ENCODE assay signal across 13 mouse cellular contexts in the genomic region with DNA sequence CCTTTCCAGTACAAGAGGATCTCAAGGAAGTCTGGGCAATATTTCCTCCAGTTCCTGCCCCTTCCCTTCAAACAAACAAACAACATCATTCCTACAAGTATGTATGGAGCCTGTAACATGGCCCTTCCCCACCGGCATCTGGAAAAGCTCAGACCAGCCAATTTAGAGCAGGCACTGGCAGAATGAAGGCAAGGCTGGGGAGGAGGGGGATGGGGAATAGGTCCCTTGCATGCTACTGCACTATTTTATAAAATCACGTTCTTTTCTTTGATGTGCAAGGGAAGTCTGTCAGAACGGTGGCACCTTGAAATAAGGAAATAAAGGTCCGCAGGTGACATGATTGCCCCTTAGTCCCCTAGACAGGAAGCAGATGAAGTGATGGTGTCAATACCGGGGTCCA. TPM values are rescaled to one million over a fixed set of nuclear protein-coding genes. Genes with fewer than 3 reads are reported as not detected.
DNase-seq lines count a peak whose midpoint lies in the region; ATAC-seq lines count a peak whose summit lies in the region.
"Had no signal": no experiment of that assay in that cellular context is flagged by ENCODE, and none has a peak within 500 bp of the region (broad histone marks: within the 10 kb centered on the region; RNA-seq: fewer than 3 reads in every experiment).

No protein-coding gene starts in this region.

- no peak overlapping the region for H3K9ac ChIP-seq in intestine, embryonic 14.5 days (ENCODE audit: low read length)
- no peak overlapping the region for H3K9ac ChIP-seq in intestine, embryonic 15.5 days
- no peak overlapping the region for H3K9ac ChIP-seq in midbrain, embryonic 11.5 days (ENCODE audit: low read length)
- H3K9ac ChIP-seq: kidney, embryonic 15.5 days; liver, embryonic 12.5 days; midbrain, embryonic 12.5 days had no signal

- H3K36me3 ChIP-seq in intestine, embryonic 14.5 days (ENCODE audit: control insufficient read depth, insufficient read depth, low read length) = no peaks in the 10 kb centered on the region
- no peaks in the 10 kb centered on the region for H3K36me3 ChIP-seq in intestine, embryonic 15.5 days
- no peaks in the 10 kb centered on the region for H3K36me3 ChIP-seq in midbrain, embryonic 11.5 days (ENCODE audit: control insufficient read depth, insufficient read depth, low read length)
- H3K36me3 ChIP-seq: kidney, embryonic 15.5 days; liver, embryonic 12.5 days; midbrain, embryonic 12.5 days had no signal

- no peak overlapping the region for H3K27ac ChIP-seq in intestine, embryonic 14.5 days (ENCODE audit: low read depth)
- no peak overlapping the region for H3K27ac ChIP-seq in intestine, embryonic 15.5 days
- H3K27ac ChIP-seq in midbrain, embryonic 11.5 days (ENCODE audit: low read depth, low read length) = no peak overlapping the region
- H3K27ac ChIP-seq: heart, adult 2 months; kidney, embryonic 15.5 days; liver, embryonic 12.5 days; midbrain, embryonic 12.5 days had no signal

- ATAC-seq in intestine, embryonic 14.5 days (replicated peaks; ENCODE audit: low FRiP score, low TSS enrichment, low read depth) = no peak
- no peak for ATAC-seq in intestine, embryonic 15.5 days
- ATAC-seq in midbrain, embryonic 11.5 days (ENCODE audit: low FRiP score) = no peak

- 0 out of 2 replicates have a peak, but pooled peaks cover 14% of the 10 kb centered on the region for H3K27me3 ChIP-seq in intestine, embryonic 14.5 days (replicated peaks; ENCODE audit: control insufficient read depth, insufficient read depth, low read length)
- peaks cover 24% of the 10 kb centered on the region for H3K27me3 ChIP-seq in intestine, embryonic 15.5 days (replicated peaks)
- H3K27me3 ChIP-seq in midbrain, embryonic 11.5 days (ENCODE audit: control insufficient read depth, insufficient read depth, low read length) = peaks cover 53% of the 10 kb centered on the region

- H3K9me3 ChIP-seq in intestine, embryonic 14.5 days (ENCODE audit: control insufficient read depth, low read length) = no peaks in the 10 kb centered on the region
- no peaks in the 10 kb centered on the region for H3K9me3 ChIP-seq in intestine, embryonic 15.5 days
- H3K9me3 ChIP-seq in midbrain, embryonic 11.5 days (ENCODE audit: control insufficient read depth, low read length) = no peaks in the 10 kb centered on the region
- H3K9me3 ChIP-seq: kidney, embryonic 15.5 days; liver, embryonic 12.5 days; midbrain, embryonic 12.5 days had no signal

- 0 out of 2 replicates have a peak overlapping the region, but pooled peaks have one; percentile 72 for H3K4me2 ChIP-seq in intestine, embryonic 14.5 days (ENCODE audit: low read length)
- H3K4me2 ChIP-seq in intestine, embryonic 15.5 days (replicated peaks) = no peak overlapping the region
- H3K4me2 ChIP-seq in midbrain, embryonic 11.5 days = no peak overlapping the region

- WGBS in intestine, embryonic 14.5 days = 31% methylated on average over 5 of the region's 5 CpGs
- 19% methylated on average over 5 of the region's 5 CpGs for WGBS in intestine, embryonic 15.5 days
- 53% methylated on average over 5 of the region's 5 CpGs for WGBS in midbrain, embryonic 11.5 days

- H3K4me3 ChIP-seq in intestine, embryonic 14.5 days (ENCODE audit: low read depth, low read length) = no peak overlapping the region
- no peak overlapping the region for H3K4me3 ChIP-seq in intestine, embryonic 15.5 days (replicated peaks)
- no peak overlapping the region for H3K4me3 ChIP-seq in midbrain, embryonic 11.5 days (ENCODE audit: low read depth, low read length)
- H3K4me3 ChIP-seq: myocyte had no signal

- DNase-seq in embryo, embryonic 10 days (ENCODE audit: low spot score) = peak; percentile 55
- DNase-seq in embryo, embryonic 9.5 days (ENCODE audit: extremely low spot score) = no peak
- DNase-seq in intestine, embryonic 14.5 days (ENCODE audit: low spot score) = no peak
- DNase-seq in hindlimb bud, embryonic 11.5 days (ENCODE audit: extremely low spot score, low read depth, low spot score) = peak; percentile 64
- DNase-seq in yolk sac, embryonic 10.5 days (ENCODE audit: low spot score) = peak; percentile 45
- no peak for DNase-seq in midbrain, embryonic 11.5 days (ENCODE audit: low spot score, missing footprints)
- DNase-seq in cerebellum, postnatal 4 days (ENCODE audit: low spot score in 2 of 2) = no peak

- peaks cover 16% of the 10 kb centered on the region for H3K4me1 ChIP-seq in intestine, embryonic 14.5 days (replicated peaks; ENCODE audit: control insufficient read depth, insufficient read depth, low read length)
- H3K4me1 ChIP-seq in intestine, embryonic 15.5 days (replicated peaks) = peaks cover 15% of the 10 kb centered on the region
- H3K4me1 ChIP-seq in midbrain, embryonic 11.5 days (ENCODE audit: control insufficient read depth, insufficient read depth, low read length) = peaks cover 8% of the 10 kb centered on the region
- H3K4me1 ChIP-seq: liver, embryonic 12.5 days had no signal

RNA-seq across cellular contexts. Expression of gene Slit3, which starts 0.9 kb away (rescaled TPM):
- polyA plus RNA-seq in intestine, embryonic 14.5 days (2014; fragmentation: Nextera tagmentation; extraction: Ambion mirVana) = 20.8 and 27.6 TPM in 2 replicates
- 15.9 TPM in 2 replicates for polyA plus RNA-seq in intestine, embryonic 15.5 days (2015; fragmentation: Nextera tagmentation; extraction: Ambion mirVana)
- polyA plus RNA-seq in midbrain, embryonic 11.5 days (2014; fragmentation: Nextera tagmentation; extraction: Ambion mirVana) = 11.1 and 11.4 TPM in 2 replicates
- polyA plus RNA-seq: myocyte had no signal

Comparison
In these comparisons a context has a peak if more than half of its experiments do, and no peak if none do; other contexts are left out.
1. DNase-seq: peak in embryo, embryonic 10 days (single experiment), hindlimb bud, embryonic 11.5 days (single experiment) and yolk sac, embryonic 10.5 days (single experiment); none in embryo, embryonic 9.5 days (single experiment), intestine, embryonic 14.5 days (single experiment), midbrain, embryonic 11.5 days (single experiment) and cerebellum, postnatal 4 days (0 of 2).